Mouse (Mus musculus) stomach, embryonic 14.5 days (tissue): Measurements from ENCODE around the gene Fam76a. TPM values are rescaled to one million over a fixed set of nuclear protein-coding genes. Genes with fewer than 3 reads are reported as not detected.

Source experiments
- ATAC-seq: fragments of 200-750 bp; cut with Nextera tagmentation; 2 replicates; pipeline ENCODE4 v1.8.0; 2017; ENCODE audit warnings: low read depth, moderate TSS enrichment; ENCODE audit not compliant: insufficient number of reproducible peaks, insufficient read depth, low FRiP score
- H3K27ac ChIP-seq: fragments of 300-500 bp; sonication (generic); 2 replicates; pipeline ENCODE4 v1.5.1; 2014; ENCODE audit warnings: mild to moderate bottlenecking, low read length, moderate library complexity, mixed read lengths
- H3K27me3 ChIP-seq: fragments of 300-500 bp; sonication (generic); 2 replicates; pipeline ENCODE4 v1.6.1; 2014; ENCODE audit warnings: low read length, control low read depth, mixed read lengths; ENCODE audit not compliant: control insufficient read depth, insufficient read depth
- H3K36me3 ChIP-seq: fragments of 300-500 bp; sonication (generic); 2 replicates; pipeline ENCODE4 v1.6.1; 2014; ENCODE audit warnings: mild to moderate bottlenecking, control low read depth, low read length, moderate library complexity, mixed read lengths; ENCODE audit not compliant: control insufficient read depth, insufficient read depth
- H3K4me1 ChIP-seq: fragments of 300-500 bp; sonication (generic); 2 replicates; pipeline ENCODE4 v1.6.1; 2014; ENCODE audit warnings: low read length, control low read depth, mixed read lengths; ENCODE audit not compliant: control insufficient read depth, insufficient read depth
- H3K4me2 ChIP-seq: fragments of 300-500 bp; sonication (generic); replicated peaks from 2 replicates; pipeline ENCODE4 v1.6.1; 2014; ENCODE audit warnings: low read depth, low read length, control low read depth
- H3K4me3 ChIP-seq: fragments of 300-500 bp; sonication (generic); 2 replicates; pipeline ENCODE4 v1.5.1; 2014; ENCODE audit warnings: low read depth, low read length, control low read depth
- H3K9ac ChIP-seq: fragments of 300-500 bp; sonication (generic); replicated peaks from 2 replicates; pipeline ENCODE4 v1.6.1; 2014; ENCODE audit warnings: low read depth, mild to moderate bottlenecking, control low read depth, low read length, moderate library complexity, mixed read lengths
- H3K9me3 ChIP-seq: fragments of 300-500 bp; sonication (generic); 2 replicates; pipeline ENCODE4 v1.6.1; 2016; ENCODE audit warnings: low read depth, low read length, control low read depth; ENCODE audit not compliant: control insufficient read depth
- WGBS: fragments of 180-500 bp; shearing (Covaris S2); extraction: QIAGEN DNeasy Blood & Tissue Kit; methylation state at CpG from one replicate; pipeline ENCODE4 v1.1.7; 2014; 5-methylcytosine and 5-hydroxymethylcytosine counted together
- polyA plus RNA-seq: library from polyadenylated mRNA; unstranded; fragments of >200 nt; fragmentation: Nextera tagmentation; extraction: Ambion mirVana; gene quantifications from 2 replicates; pipeline ENCODE4 v1.2.1, GENCODE M21; 2014

Gene Fam76a
- polyA plus RNA-seq, 1 experiment from 2014 or later: 47.0 TPM

GRCm38 (mm10) chr4:132863012-132863411, 59.3 kb downstream of the Fam76a start:
- no peak overlapping the region for H3K27ac ChIP-seq
- H3K4me2 ChIP-seq: no peak overlapping the region
- no peak overlapping the region for H3K9ac ChIP-seq
- no peaks in the 10 kb centered on the region for H3K4me1 ChIP-seq
- no peaks in the 10 kb centered on the region for H3K27me3 ChIP-seq
- peaks cover 67% of the 10 kb centered on the region for H3K36me3 ChIP-seq
- no peak overlapping the region for H3K4me3 ChIP-seq
- ATAC-seq: no peak
- WGBS: 74% methylated on average over 13 of the region's 13 CpGs
- H3K9me3 ChIP-seq: no peaks in the 10 kb centered on the region

GRCm38 (mm10) chr4:132860880-132861279, 61.5 kb downstream of the Fam76a start:
- ATAC-seq: no peak
- H3K4me1 ChIP-seq: no peaks in the 10 kb centered on the region
- H3K9ac ChIP-seq: no peak overlapping the region
- no peak overlapping the region for H3K27ac ChIP-seq
- H3K27me3 ChIP-seq: no peaks in the 10 kb centered on the region
- H3K4me3 ChIP-seq: no peak overlapping the region
- H3K4me2 ChIP-seq: no peak overlapping the region
- peaks cover 63% of the 10 kb centered on the region for H3K36me3 ChIP-seq
- H3K9me3 ChIP-seq: no peaks in the 10 kb centered on the region
- 100% methylated on average over 1 of the region's 1 CpGs for WGBS

Other genes starting within 250 kb of the Fam76a start
- 4.1 and 6.3 TPM in 2 replicates for gene Xkr8, start 190.0 kb downstream of the Fam76a start, polyA plus RNA-seq
- gene Smpdl3b, start 165.3 kb downstream of the Fam76a start, polyA plus RNA-seq: 5.0 and 6.2 TPM in 2 replicates
- gene Rpa2, start 154.2 kb downstream of the Fam76a start, polyA plus RNA-seq: 102 and 105 TPM in 2 replicates
- gene Themis2, start 126.2 kb downstream of the Fam76a start, polyA plus RNA-seq: 1.1 and 1.9 TPM in 2 replicates
- gene Ppp1r8, start 79.4 kb downstream of the Fam76a start, polyA plus RNA-seq: 55.9 and 57.9 TPM in 2 replicates
- 63.2 and 66.0 TPM in 2 replicates for gene Stx12, start 38.0 kb downstream of the Fam76a start, polyA plus RNA-seq
- gene Fgr, start 51.5 kb upstream of the Fam76a start, polyA plus RNA-seq: 0.13 and 0.19 TPM in 2 replicates
- 10.3 and 10.7 TPM in 2 replicates for gene Ahdc1, start 88.7 kb upstream of the Fam76a start, polyA plus RNA-seq
- 120 and 124 TPM in 2 replicates for gene Wasf2, start 207.9 kb upstream of the Fam76a start, polyA plus RNA-seq